In the genomic region with DNA sequence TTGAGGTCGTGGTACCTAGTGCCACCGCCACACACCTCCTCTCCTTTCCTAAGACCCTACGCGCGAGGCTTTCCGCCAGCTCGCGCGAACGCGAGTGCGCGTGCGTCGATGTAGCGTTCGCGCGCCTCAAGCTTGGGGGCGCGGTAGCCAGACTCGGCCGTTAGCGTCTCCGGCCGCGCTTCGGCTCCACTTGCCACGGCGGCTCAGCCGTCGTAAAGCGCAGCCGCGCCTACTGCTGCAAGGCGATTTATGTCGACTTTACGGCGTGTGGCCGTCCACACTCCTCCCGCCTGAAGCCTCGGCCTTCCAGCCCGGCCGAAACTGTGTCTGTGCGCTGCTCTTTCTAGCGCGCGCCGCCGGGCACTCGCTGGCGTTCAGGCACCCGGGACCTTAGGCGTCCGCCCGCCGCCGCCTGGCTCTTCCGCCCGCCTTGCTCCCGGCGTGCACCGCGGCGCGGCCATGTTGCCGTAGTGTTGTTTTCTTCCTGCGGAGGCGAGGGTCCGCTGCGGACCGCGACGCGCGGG, we compare ENCODE assay signal across 7 mouse cellular contexts. TPM values are rescaled to one million over a fixed set of nuclear protein-coding genes. Genes with fewer than 3 reads are reported as not detected.
DNase-seq lines count a peak whose midpoint lies in the region; ATAC-seq lines count a peak whose summit lies in the region.

A gene (plus strand): TSS at position 400 of the 524 bp plus-strand sequence.

- peak within 1 kb of the TSS; percentile 97 for H3K27ac ChIP-seq in embryonic facial prominence, embryonic 11.5 days (replicated peaks; ENCODE audit: low read depth, low read length)
- H3K27ac ChIP-seq in limb, embryonic 10.5 days, result peak within 1 kb of the TSS; percentile 99
- peak within 1 kb of the TSS; percentile 100 for H3K27ac ChIP-seq in midbrain, embryonic 13.5 days

- H3K4me3 ChIP-seq in embryonic facial prominence, embryonic 11.5 days (ENCODE audit: low read depth, low read length), result peak within 1 kb of the TSS; percentile 99
- H3K4me3 ChIP-seq in limb, embryonic 10.5 days, result peak within 1 kb of the TSS; percentile 97
- peak within 1 kb of the TSS; percentile 87 for H3K4me3 ChIP-seq in midbrain, embryonic 13.5 days (replicated peaks)

- H3K4me2 ChIP-seq in embryonic facial prominence, embryonic 11.5 days (ENCODE audit: low read depth, low read length), result peak within 1 kb of the TSS; percentile 68
- peak within 1 kb of the TSS; percentile 69 for H3K4me2 ChIP-seq in midbrain, embryonic 13.5 days (replicated peaks)

- H3K36me3 ChIP-seq in embryonic facial prominence, embryonic 11.5 days (replicated peaks; ENCODE audit: control insufficient read depth, insufficient read depth, low read depth, low read length), result no peaks in the 10 kb centered on the region
- peaks cover 2% of the 10 kb centered on the region; the same call in 1 of the 2 replicates for H3K36me3 ChIP-seq in limb, embryonic 10.5 days
- H3K36me3 ChIP-seq in midbrain, embryonic 13.5 days, result no peaks in the 10 kb centered on the region

- WGBS in embryonic facial prominence, embryonic 11.5 days, result under 1% methylated on average over 76 of the region's 76 CpGs
- under 1% methylated on average over 76 of the region's 76 CpGs for WGBS in limb, embryonic 10.5 days
- WGBS in midbrain, embryonic 13.5 days, result under 1% methylated on average over 76 of the region's 76 CpGs

- no peaks in the 10 kb centered on the region for H3K27me3 ChIP-seq in embryonic facial prominence, embryonic 11.5 days (ENCODE audit: control insufficient read depth, insufficient read depth, low read length)
- no peaks in the 10 kb centered on the region for H3K27me3 ChIP-seq in limb, embryonic 10.5 days (ENCODE audit: low read depth, poor library complexity, severe bottlenecking)
- H3K27me3 ChIP-seq in midbrain, embryonic 13.5 days, result no peaks in the 10 kb centered on the region

- H3K9ac ChIP-seq in embryonic facial prominence, embryonic 11.5 days (replicated peaks; ENCODE audit: low read length), result peak within 1 kb of the TSS; percentile 100
- H3K9ac ChIP-seq in midbrain, embryonic 13.5 days (replicated peaks), result peak within 1 kb of the TSS; percentile 100

- no peaks in the 10 kb centered on the region for H3K4me1 ChIP-seq in embryonic facial prominence, embryonic 11.5 days (ENCODE audit: control insufficient read depth, insufficient read depth, low read length)
- peaks cover 15% of the 10 kb centered on the region for H3K4me1 ChIP-seq in limb, embryonic 10.5 days
- H3K4me1 ChIP-seq in midbrain, embryonic 13.5 days (replicated peaks), result peaks cover 33% of the 10 kb centered on the region

- peak; percentile 90 for ATAC-seq in embryonic facial prominence, embryonic 11.5 days (replicated peaks; ENCODE audit: insufficient number of reproducible peaks, low FRiP score, low TSS enrichment, low read depth)
- peak; percentile 78 for ATAC-seq in granulocyte monocyte progenitor cell, adult 5-6 weeks (replicated peaks; ENCODE audit: poor library complexity, severe bottlenecking)
- peak; percentile 95 for ATAC-seq in midbrain, embryonic 13.5 days

- H3K9me3 ChIP-seq in embryonic facial prominence, embryonic 11.5 days (replicated peaks; ENCODE audit: control insufficient read depth, low read length), result no peaks in the 10 kb centered on the region
- no peaks in the 10 kb centered on the region for H3K9me3 ChIP-seq in limb, embryonic 10.5 days (replicated peaks)
- no peaks in the 10 kb centered on the region for H3K9me3 ChIP-seq in midbrain, embryonic 13.5 days

- peak; percentile 91 for DNase-seq in adrenal gland, postnatal 14 days
- DNase-seq in embryonic facial prominence, embryonic 11.5 days (ENCODE audit: low spot score), result peak; percentile 96
- peak; percentile 86 for DNase-seq in kidney, adult 11 months
- peak; percentile 90 for DNase-seq in limb, embryonic 10.5 days (ENCODE audit: low spot score)
- peak; percentile 81 for DNase-seq in spleen, adult 12 weeks (ENCODE audit: low spot score)

RNA-seq across cellular contexts. Expression of the gene that starts here (rescaled TPM):
- total RNA-seq in adrenal gland, postnatal 14 days (2021), result 44.0 and 53.9 TPM in 2 replicates
- polyA plus RNA-seq in embryonic facial prominence, embryonic 11.5 days (2014; fragmentation: Nextera tagmentation; extraction: Ambion mirVana), result 15.3 and 17.6 TPM in 2 replicates
- total RNA-seq in granulocyte monocyte progenitor cell, adult 5-6 weeks (2014; fragmentation: Nextera tagmentation), result 40.5 and 49.1 TPM in 2 replicates
- 30.6 and 36.8 TPM in 2 replicates for total RNA-seq in granulocyte monocyte progenitor cell, adult 5-6 weeks (2017)
- 13.5 and 16.1 TPM in 2 replicates for polyA plus RNA-seq in limb, embryonic 10.5 days (2016; fragmentation: Nextera tagmentation; extraction: Ambion mirVana)
- 21.0 and 24.3 TPM in 2 replicates for polyA plus RNA-seq in midbrain, embryonic 13.5 days (2015; fragmentation: Nextera tagmentation; extraction: Ambion mirVana)

Comparison
In these comparisons a context has a peak if more than half of its experiments do, and no peak if none do; other contexts are left out.
1. Peak in every context shown above with its lines: DNase-seq, ATAC-seq, H3K4me3 ChIP-seq and H3K27ac ChIP-seq.